Mouse (Mus musculus): ENCODE measurements at regions not wholly inside any gene's neighbourhood (a gene's known extent, or its start where the extent isn't known, plus 50 kb on each side); places are given as distances from the start of the nearest gene placed in this dataset.

DNA sequence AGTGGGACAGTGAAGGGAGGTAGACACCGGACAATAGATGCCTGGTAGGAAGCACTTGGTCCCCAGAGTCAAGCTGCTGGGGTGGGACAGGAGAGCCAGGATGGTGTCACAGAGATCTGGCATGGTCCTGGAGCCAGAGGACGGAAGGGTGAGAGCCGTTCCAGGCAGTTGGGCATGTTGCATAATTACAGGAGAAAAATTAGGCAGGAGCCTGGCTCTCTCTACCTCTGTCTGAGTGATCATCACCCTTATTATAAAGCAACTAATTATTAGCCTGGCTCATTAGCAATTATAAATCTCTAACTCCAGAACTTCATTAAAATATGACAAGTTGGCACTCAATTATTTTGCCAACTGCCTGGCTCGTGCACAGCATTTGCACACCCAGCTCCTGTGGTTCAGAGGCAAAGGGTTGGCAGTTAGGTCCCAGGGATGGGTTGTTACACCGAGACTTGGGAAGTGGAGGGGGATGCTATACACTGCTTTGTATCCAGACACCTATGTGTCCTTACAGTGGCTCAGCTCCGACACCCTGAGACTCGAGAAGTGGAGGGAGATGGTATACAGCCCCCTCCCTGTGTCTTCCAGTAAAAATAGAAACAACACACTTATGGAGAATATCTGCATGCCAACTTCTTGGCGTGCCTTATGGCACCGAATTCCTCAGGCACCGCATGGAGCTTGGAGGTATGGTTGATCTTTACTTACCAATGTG lies 203.7 kb upstream of the Sdk2 start:
- no peak for TF ChIP-seq CTCF (IDR thresholded peaks at IDR 0.05)
- TF ChIP-seq EP300 (IDR thresholded peaks at IDR 0.05; ENCODE audit: insufficient read depth, low read depth, low read length) = no peak
- TF ChIP-seq POLR2A (IDR thresholded peaks at IDR 0.05; ENCODE audit: insufficient read depth, low read depth, low read length) = no peak

All from heart, adult 2 months (tissue).